Mouse (Mus musculus) liver, postnatal 0 days (tissue): ENCODE results near the gene Rnd2. TPM values are rescaled to one million over a fixed set of nuclear protein-coding genes. Genes with fewer than 3 reads are reported as not detected.
A peak's percentile ranks its signal among the peaks of the same experiment; 100 is the strongest.

Experiments used
- ATAC-seq: fragments of 200-750 bp; cut with Nextera tagmentation; 2 replicates; pipeline ENCODE4 v1.8.0; 2017; ENCODE audit warnings: mild to moderate bottlenecking, moderate library complexity
- DNase-seq: peaks from one replicate; pipeline ENCODE4 v3.0.0-alpha.2; 2016
- H3K27ac ChIP-seq: fragments of 300-500 bp; sonication (generic); 2 replicates; pipeline ENCODE4 v1.5.1; 2014; ENCODE audit warnings: antibody characterized with exemption, moderate library complexity, mild to moderate bottlenecking, low read depth
- H3K27me3 ChIP-seq: fragments of 300-500 bp; sonication (generic); 2 replicates; pipeline ENCODE4 v1.6.1; 2014; ENCODE audit warnings: low read length, control low read depth, mixed read lengths; ENCODE audit not compliant: insufficient read depth
- H3K36me3 ChIP-seq: fragments of 300-500 bp; sonication (generic); replicated peaks from 2 replicates; pipeline ENCODE4 v1.6.1; 2014; ENCODE audit warnings: mild to moderate bottlenecking, control low read depth, low read length, moderate library complexity, mixed read lengths; ENCODE audit not compliant: insufficient read depth
- H3K4me1 ChIP-seq: fragments of 300-500 bp; sonication (generic); 2 replicates; pipeline ENCODE4 v1.6.1; 2014; ENCODE audit warnings: antibody characterized with exemption, mild to moderate bottlenecking, control low read depth; ENCODE audit not compliant: insufficient read depth
- H3K4me2 ChIP-seq: fragments of 300-500 bp; sonication (generic); 2 replicates; pipeline ENCODE4 v1.6.1; 2014; ENCODE audit warnings: low read depth, mild to moderate bottlenecking, low read length, moderate library complexity, mixed read lengths
- H3K4me3 ChIP-seq: fragments of 300-500 bp; sonication (generic); 2 replicates; pipeline ENCODE4 v1.5.1; 2014; ENCODE audit warnings: low read depth, low read length
- H3K9ac ChIP-seq: fragments of 300-500 bp; sonication (generic); replicated peaks from 2 replicates; pipeline ENCODE4 v1.6.1; 2014; ENCODE audit warnings: mild to moderate bottlenecking, moderate library complexity
- H3K9me3 ChIP-seq: fragments of 300-500 bp; sonication (generic); 2 replicates; pipeline ENCODE4 v1.6.1; 2016; ENCODE audit warnings: mild to moderate bottlenecking, control low read depth, low read length, mixed read lengths
- CTCF ChIP-seq: sonication (generic); IDR thresholded peaks from 2 replicates; pipeline ENCODE4 v1.5.1; 2016; ENCODE audit warnings: antibody characterized with exemption, low read depth
- EP300 ChIP-seq: IDR thresholded peaks from 2 replicates; pipeline ENCODE4 v1.6.1; 2016; ENCODE audit warnings: antibody characterized with exemption, low read depth, mild to moderate bottlenecking
- WGBS: fragments of 180-500 bp; shearing (Covaris S2); extraction: QIAGEN DNeasy Blood & Tissue Kit; methylation state at CpG from one replicate; pipeline ENCODE4 v1.1.7; 2014; ENCODE audit not compliant: insufficient replicate concordance; 5-methylcytosine and 5-hydroxymethylcytosine counted together
- polyA plus RNA-seq: library from polyadenylated mRNA; unstranded; fragments of >200 nt; fragmentation: Nextera tagmentation; extraction: Ambion mirVana; gene quantifications from 2 replicates; pipeline ENCODE4 v1.2.1, GENCODE M21; 2015

Rnd2 gene
- polyA plus RNA-seq, 1 experiment from 2014 or later = 2.0 TPM

DNA sequence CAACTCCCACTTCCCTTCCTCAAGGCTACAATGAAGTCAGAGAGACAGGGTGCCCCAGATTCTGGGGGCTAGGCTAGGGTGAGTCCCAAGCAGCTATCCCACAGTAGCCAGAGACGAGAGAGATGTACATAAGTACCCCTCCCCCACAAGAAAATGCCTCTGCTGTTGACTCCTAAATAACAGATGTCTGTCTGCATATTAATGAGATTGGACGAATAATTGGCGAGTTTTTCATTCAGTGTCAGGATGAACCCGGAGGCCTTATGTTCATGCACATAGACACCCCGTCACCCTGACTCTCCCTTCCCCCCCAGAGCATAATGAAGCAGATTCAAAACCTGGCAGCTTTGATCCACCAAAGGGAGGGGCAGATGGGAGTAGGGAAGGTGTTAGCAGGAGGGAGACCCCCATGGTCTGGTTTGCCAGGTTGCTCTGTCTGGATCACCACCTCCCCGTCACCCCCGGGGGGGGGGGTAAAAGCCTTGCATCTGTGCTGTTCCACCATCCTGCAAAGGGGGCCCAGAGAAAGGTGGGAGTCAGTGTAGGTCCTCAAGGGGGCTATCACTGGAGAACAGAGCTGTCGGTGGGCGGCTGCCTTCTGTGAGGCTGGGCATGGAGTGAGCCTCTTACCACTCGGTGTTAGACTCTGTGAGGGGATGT lies 12.9 kb downstream of the Rnd2 start:
- Histone ChIP-seq H3K27me3 (no peaks in the 10 kb centered on the region), H3K36me3 (no peaks in the 10 kb centered on the region), H3K9me3 (no peaks in the 10 kb centered on the region), H3K9ac (no peak overlapping the region), H3K4me1 (peaks cover 9% of the 10 kb centered on the region), H3K4me2 (no peak overlapping the region), H3K4me3 (no peak overlapping the region), H3K27ac (no peak overlapping the region)
- 75% methylated on average over 10 of the region's 10 CpGs for WGBS
- TF ChIP-seq CTCF (no peak), EP300 (no peak)
- ATAC-seq = no peak
- DNase-seq = no peak

DNA sequence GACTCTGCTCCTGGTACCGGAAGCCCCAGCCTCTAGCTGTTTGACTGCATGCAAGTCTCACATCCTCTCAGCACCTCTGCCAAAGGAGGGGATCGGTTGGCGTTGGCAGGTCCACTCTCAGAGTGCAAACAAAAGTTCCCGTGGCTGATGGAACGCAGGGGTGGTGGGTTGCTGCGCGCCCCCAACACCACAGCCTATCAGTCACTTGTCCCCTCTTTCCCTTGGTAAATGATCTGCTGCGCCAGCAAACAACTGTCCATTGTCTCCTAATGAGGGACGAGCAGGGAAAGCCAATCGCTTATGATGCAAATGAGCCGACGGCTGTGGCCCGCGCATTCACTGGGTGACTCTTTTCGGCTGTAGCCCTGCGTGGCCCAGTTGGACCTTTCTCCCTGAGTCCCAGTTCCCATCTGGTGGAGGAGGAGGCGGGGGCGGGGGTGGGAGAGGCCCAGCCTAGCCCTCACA lies 14.4 kb downstream of the Rnd2 start:
- WGBS = 36% methylated on average over 18 of the region's 18 CpGs
- Histone ChIP-seq H3K4me2 (peak overlapping the region; percentile 38), H3K9ac (no peak overlapping the region), H3K9me3 (no peaks in the 10 kb centered on the region), H3K4me1 (peaks cover 13% of the 10 kb centered on the region), H3K4me3 (no peak overlapping the region), H3K27me3 (no peaks in the 10 kb centered on the region), H3K36me3 (no peaks in the 10 kb centered on the region), H3K27ac (no peak overlapping the region)
- peak; percentile 45; the same call in 1 of the 2 replicates for ATAC-seq
- TF ChIP-seq CTCF = no peak
- TF ChIP-seq EP300 = no peak
- DNase-seq = no peak

DNA sequence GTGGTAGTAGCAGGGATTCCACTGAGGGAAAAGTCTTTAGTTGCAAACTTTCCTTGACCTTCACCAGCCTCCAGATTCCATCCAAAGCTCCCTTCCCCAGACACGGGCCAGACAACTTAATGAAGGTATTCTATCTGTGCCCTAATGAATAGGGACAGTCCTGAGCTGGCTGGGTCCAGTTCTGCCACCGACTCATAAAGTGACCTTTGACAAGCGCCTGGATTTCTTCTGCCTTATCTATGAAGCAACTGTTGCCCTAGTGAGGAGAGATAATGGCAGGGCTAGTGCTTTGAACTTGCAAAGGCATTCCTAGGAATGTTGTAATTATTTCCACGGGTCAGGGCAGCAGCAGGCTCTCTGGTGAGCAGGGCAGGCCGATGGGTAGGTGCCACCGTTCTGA lies 16.1 kb downstream of the Rnd2 start:
- Histone ChIP-seq H3K9ac (no peak overlapping the region), H3K4me3 (no peak overlapping the region), H3K27me3 (no peaks in the 10 kb centered on the region), H3K9me3 (no peaks in the 10 kb centered on the region), H3K4me1 (peaks cover 24% of the 10 kb centered on the region), H3K27ac (no peak overlapping the region), H3K36me3 (no peaks in the 10 kb centered on the region), H3K4me2 (no peak overlapping the region)
- peak; percentile 43 for ATAC-seq
- no peak for DNase-seq
- TF ChIP-seq EP300 (no peak), CTCF (no peak)
- WGBS = 33% methylated on average over 6 of the region's 6 CpGs

DNA sequence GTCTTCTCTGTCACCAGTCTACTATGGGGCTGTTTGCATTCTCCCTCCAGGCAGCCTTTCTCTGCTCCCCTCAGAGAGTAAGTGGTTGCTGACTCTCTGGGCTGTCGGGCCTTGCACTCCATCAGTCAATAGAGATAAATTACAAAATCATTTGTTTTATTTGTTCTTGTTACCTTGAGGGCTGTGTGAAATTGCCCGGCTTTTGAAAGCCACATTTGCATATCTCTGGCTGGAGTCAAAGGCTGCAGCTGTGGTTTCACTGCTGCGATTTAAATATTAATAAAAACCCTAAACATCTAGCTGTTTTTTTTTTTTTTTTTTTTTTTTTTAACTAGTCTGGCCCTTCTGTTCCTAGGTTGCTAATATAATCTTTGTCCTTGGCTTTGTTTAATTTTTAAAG lies 19.0 kb downstream of the Rnd2 start:
- H3K9ac ChIP-seq = no peak overlapping the region
- DNase-seq = no peak
- TF ChIP-seq EP300 (no peak), CTCF (no peak)
- WGBS = 33% methylated on average over 3 of the region's 3 CpGs
- H3K4me3 ChIP-seq = no peak overlapping the region
- no peaks in the 10 kb centered on the region for H3K27me3 ChIP-seq
- peaks cover 29% of the 10 kb centered on the region for H3K4me1 ChIP-seq
- H3K9me3 ChIP-seq = no peaks in the 10 kb centered on the region
- H3K27ac ChIP-seq = no peak overlapping the region
- ATAC-seq = no peak
- no peak overlapping the region for H3K4me2 ChIP-seq
- H3K36me3 ChIP-seq = peaks cover 13% of the 10 kb centered on the region; the same call in 1 of the 2 replicates

DNA sequence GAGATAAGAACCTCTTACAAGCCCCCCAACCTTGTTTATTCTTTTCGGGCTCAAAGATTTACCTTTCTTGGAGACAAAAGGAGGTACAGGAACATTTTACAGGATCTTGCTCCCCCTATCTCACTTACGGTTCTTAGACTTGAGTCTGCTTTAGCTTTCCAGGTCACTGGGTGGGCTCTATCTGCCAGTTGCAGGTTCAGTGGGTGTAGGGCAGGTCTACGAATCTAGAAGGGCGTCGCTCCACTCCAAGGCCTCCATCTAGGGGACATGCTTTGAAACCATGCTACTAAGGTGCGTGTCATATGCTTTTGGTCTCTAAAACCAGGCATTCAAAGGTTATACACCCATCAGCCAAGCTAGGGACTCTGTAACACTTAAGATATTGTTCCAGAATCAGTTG lies 19.4 kb downstream of the Rnd2 start:
- Histone ChIP-seq H3K4me1 (peaks cover 27% of the 10 kb centered on the region), H3K27ac (no peak overlapping the region), H3K9ac (no peak overlapping the region), H3K36me3 (peaks cover 13% of the 10 kb centered on the region; the same call in 1 of the 2 replicates), H3K4me2 (no peak overlapping the region), H3K27me3 (no peaks in the 10 kb centered on the region), H3K4me3 (no peak overlapping the region), H3K9me3 (no peaks in the 10 kb centered on the region)
- ATAC-seq (no peak), DNase-seq (no peak)
- TF ChIP-seq EP300 = no peak
- TF ChIP-seq CTCF = no peak
- WGBS = 53% methylated on average over 6 of the region's 6 CpGs

DNA sequence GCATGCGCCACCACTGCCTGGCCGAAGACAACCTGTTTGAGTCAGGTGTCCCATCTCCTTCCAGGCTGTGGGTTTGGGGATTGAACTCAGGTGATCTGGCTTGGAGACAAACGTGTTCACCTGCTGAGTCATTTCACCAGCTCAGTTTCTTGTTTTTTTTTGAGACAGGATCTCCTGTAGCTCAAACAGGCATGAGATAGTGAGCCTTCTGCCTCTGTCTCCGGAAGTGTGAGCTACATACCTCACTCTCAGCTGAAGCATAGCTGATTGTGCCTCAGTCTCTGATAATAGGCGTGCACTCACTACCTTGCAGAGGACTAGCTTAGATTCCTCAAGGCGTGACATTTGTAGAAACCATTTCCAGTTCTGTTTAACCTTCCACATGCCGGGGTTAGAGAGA lies 20.0 kb downstream of the Rnd2 start:
- Histone ChIP-seq H3K4me2 (no peak overlapping the region), H3K36me3 (peaks cover 16% of the 10 kb centered on the region; the same call in 1 of the 2 replicates), H3K9me3 (no peaks in the 10 kb centered on the region), H3K27ac (no peak overlapping the region), H3K9ac (no peak overlapping the region), H3K4me3 (no peak overlapping the region), H3K4me1 (peaks cover 26% of the 10 kb centered on the region), H3K27me3 (no peaks in the 10 kb centered on the region)
- no peak for ATAC-seq
- TF ChIP-seq CTCF (no peak), EP300 (no peak)
- DNase-seq = no peak
- 59% methylated on average over 7 of the region's 7 CpGs for WGBS
